Mouse (Mus musculus) cerebellum, adult 2 months (tissue): ENCODE data around the gene Ttl.

Source experiments
- CTCF ChIP-seq: fragments of 200-500 bp; IDR thresholded peaks from 2 replicates; pipeline ENCODE4 v1.5.1; 2011; ENCODE audit warnings: low read depth, mild to moderate bottlenecking, control low read depth, low read length, moderate library complexity, borderline replicate concordance; ENCODE audit not compliant: insufficient read depth
- POLR2A ChIP-seq: fragments of 200-500 bp; IDR thresholded peaks from 2 replicates; pipeline ENCODE4 v1.6.1; 2011; ENCODE audit warnings: low read length, control low read depth, borderline replicate concordance; ENCODE audit not compliant: insufficient read depth

DNA sequence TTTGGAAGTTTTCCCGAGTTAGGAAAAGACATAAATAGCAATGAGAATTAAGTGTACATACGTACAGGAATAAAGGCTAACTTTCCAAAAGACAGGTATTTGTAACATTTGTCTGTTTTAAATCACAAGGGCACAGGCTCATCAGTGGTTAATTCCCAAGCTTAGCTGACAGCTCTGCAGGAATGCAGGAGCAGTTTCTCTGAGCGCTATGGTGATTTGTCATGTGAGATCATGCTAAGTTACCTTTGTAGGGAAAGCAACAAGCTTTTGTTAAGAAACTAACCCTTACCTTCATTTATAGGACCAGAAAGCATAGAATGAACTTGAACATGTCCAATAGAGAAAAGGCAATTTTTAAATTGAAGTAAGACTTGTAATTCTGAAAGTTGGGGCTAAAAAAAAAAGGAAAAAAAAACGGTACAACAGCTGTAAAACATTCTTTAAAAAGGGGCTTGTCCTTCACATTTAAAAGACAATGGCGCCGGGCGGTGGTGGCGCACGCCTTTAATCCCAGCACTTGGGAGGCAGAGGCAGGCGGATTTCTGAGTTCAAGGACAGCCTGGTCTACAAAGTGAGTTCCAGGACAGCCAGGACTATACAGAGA lies 4.2 kb upstream of the Ttl start:
- no peak for TF ChIP-seq POLR2A
- no peak for TF ChIP-seq CTCF
